Mouse (Mus musculus): ENCODE measurements around the gene Rcl1. TPM values are rescaled to one million over a fixed set of nuclear protein-coding genes. Genes with fewer than 3 reads are reported as not detected.
A peak's percentile ranks its signal among the peaks of the same experiment; 100 is the strongest.

Gene Rcl1
- total RNA-seq, 1 experiment = 70.5 TPM

DNA sequence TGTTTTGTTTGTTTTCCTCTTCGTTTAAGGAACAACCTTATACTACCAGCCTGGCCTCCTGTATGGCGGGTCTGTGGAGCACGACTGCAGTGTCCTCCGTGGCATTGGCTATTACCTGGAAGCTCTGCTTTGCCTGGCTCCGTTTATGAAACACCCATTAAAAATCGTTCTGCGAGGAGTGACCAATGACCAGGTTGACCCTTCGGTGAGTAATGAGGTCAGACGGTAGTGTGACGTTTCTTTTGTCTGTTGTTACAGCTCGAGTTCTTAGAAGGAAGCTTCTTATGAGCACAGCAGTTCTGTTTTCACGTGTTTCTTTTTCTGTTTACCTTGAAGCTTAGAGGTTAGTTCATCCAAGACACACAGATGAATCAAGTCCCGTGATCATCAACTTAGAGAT is 17.0 kb downstream of the Rcl1 start:
- no peak for TF ChIP-seq MAFK (IDR thresholded peaks at IDR 0.05; ENCODE audit: insufficient read depth, low read depth, low read length)
- TF ChIP-seq ZNF384 (IDR thresholded peaks at IDR 0.05; ENCODE audit: low read depth, low read length) = no peak
- no peak for TF ChIP-seq ZC3H11A (IDR thresholded peaks at IDR 0.05; ENCODE audit: borderline replicate concordance, low read depth, low read length)
- TF ChIP-seq HCFC1 (IDR thresholded peaks at IDR 0.05; ENCODE audit: borderline replicate concordance, insufficient read depth, low read length) = no peak
- TF ChIP-seq CHD2 (IDR thresholded peaks at IDR 0.05; ENCODE audit: low read depth, low read length) = no peak
- DNase-seq (ENCODE audit: low read depth, low spot score) = no peak
- Histone ChIP-seq H3K27ac (ENCODE audit: insufficient read depth, low read depth, low read length, poor library complexity, severe bottlenecking) (no peak overlapping the region), H3K4me3 (ENCODE audit: insufficient read depth in 1 of 2, low read depth in 1 of 2, low read length in 2 of 2, poor library complexity in 1 of 2, severe bottlenecking in 1 of 2) (no peak overlapping the region), H3K9me3 (ENCODE audit: control insufficient read depth, insufficient read depth, low read depth, low read length) (no peaks in the 10 kb centered on the region), H3K9ac (ENCODE audit: insufficient read depth, low read depth, low read length, poor library complexity, severe bottlenecking) (no peak overlapping the region), H3K36me3 (ENCODE audit: control insufficient read depth, insufficient read depth, low read length, poor library complexity, severe bottlenecking) (peaks cover 42% of the 10 kb centered on the region), H3K4me1 (ENCODE audit: control insufficient read depth in 2 of 2, insufficient read depth in 2 of 2, low read length in 2 of 2, poor library complexity in 1 of 2) (no peaks in the 10 kb centered on the region)
- in situ Hi-C loops (cut with MboI; ENCODE audit: low sequenced_read_pairs in 2 of 2, unreplicated experiment in 2 of 2) = no loop called here

DNA sequence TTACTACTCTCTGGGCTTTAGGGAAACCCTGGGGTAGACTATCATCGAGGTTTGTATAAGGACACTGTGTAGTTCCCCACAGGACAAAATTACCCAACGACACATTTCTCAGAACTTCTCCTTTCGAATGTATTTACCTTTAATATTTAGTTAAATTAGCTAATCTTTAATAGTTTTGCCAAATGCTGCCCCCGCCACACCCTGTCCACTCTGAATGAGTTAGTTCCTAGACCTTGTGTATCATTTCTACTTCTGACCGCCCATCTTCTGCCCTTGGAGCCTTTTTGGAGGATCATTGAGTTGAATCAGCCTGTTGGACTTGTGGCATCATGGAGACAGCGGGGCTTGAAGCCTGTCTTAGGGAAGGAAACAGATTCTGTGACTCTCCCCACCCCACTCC is 19.1 kb downstream of the Rcl1 start:
- peaks cover 48% of the 10 kb centered on the region for H3K36me3 ChIP-seq (ENCODE audit: control insufficient read depth, insufficient read depth, low read length, poor library complexity, severe bottlenecking)

DNA sequence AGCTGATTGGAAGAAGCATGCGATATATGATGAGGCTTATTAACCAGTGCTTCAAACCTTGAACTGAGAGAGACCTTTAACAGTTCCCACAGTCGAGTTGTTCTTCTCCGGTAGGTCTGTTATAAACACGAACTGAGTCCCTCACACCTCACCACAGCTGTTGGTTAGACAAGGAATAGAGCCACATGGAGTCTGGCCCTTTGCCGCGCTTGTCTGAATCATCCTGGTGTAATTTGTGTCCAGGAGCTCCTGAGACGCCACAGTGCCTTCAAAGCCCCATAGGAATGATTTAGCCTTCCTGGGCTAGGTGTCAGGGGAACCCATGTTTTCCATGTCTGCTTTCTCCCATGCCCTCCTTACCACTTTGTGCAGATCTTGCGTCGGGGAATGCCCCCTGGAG is 20.2 kb downstream of the Rcl1 start:
- H3K27ac ChIP-seq (ENCODE audit: insufficient read depth, low read depth, low read length, poor library complexity, severe bottlenecking) = no peak overlapping the region
- no peaks in the 10 kb centered on the region for H3K9me3 ChIP-seq (ENCODE audit: control insufficient read depth, insufficient read depth, low read depth, low read length)
- peaks cover 4 to 5% of the 10 kb centered on the region in 2 experiments; a peak in 2 of 4 replicates for H3K4me1 ChIP-seq (ENCODE audit: control insufficient read depth in 2 of 2, insufficient read depth in 2 of 2, low read length in 2 of 2, poor library complexity in 1 of 2)
- H3K36me3 ChIP-seq (ENCODE audit: control insufficient read depth, insufficient read depth, low read length, poor library complexity, severe bottlenecking) = peaks cover 54% of the 10 kb centered on the region
- no peak overlapping the region for H3K4me3 ChIP-seq (ENCODE audit: insufficient read depth in 1 of 2, low read depth in 1 of 2, low read length in 2 of 2, poor library complexity in 1 of 2, severe bottlenecking in 1 of 2)
- no peak for DNase-seq (ENCODE audit: low read depth, low spot score)
- H3K9ac ChIP-seq (ENCODE audit: insufficient read depth, low read depth, low read length, poor library complexity, severe bottlenecking) = no peak overlapping the region
- in situ Hi-C loops (cut with MboI; ENCODE audit: low sequenced_read_pairs in 2 of 2, unreplicated experiment in 2 of 2) = no loop called here
- TF ChIP-seq ZNF384 (IDR thresholded peaks at IDR 0.05; ENCODE audit: low read depth, low read length) (no peak), ZC3H11A (IDR thresholded peaks at IDR 0.05; ENCODE audit: borderline replicate concordance, low read depth, low read length) (no peak), CHD2 (IDR thresholded peaks at IDR 0.05; ENCODE audit: low read depth, low read length) (no peak), HCFC1 (IDR thresholded peaks at IDR 0.05; ENCODE audit: borderline replicate concordance, insufficient read depth, low read length) (no peak), MAFK (IDR thresholded peaks at IDR 0.05; ENCODE audit: insufficient read depth, low read depth, low read length) (no peak)

More for the DNA sequence above, 19.1 kb downstream of the Rcl1 start:
- no peak overlapping the region for H3K9ac ChIP-seq (ENCODE audit: insufficient read depth, low read depth, low read length, poor library complexity, severe bottlenecking)
- H3K9me3 ChIP-seq (ENCODE audit: control insufficient read depth, insufficient read depth, low read depth, low read length) = no peaks in the 10 kb centered on the region
- TF ChIP-seq ZC3H11A (IDR thresholded peaks at IDR 0.05; ENCODE audit: borderline replicate concordance, low read depth, low read length) (no peak), MAFK (IDR thresholded peaks at IDR 0.05; ENCODE audit: insufficient read depth, low read depth, low read length) (no peak), CHD2 (IDR thresholded peaks at IDR 0.05; ENCODE audit: low read depth, low read length) (no peak), HCFC1 (IDR thresholded peaks at IDR 0.05; ENCODE audit: borderline replicate concordance, insufficient read depth, low read length) (no peak), ZNF384 (IDR thresholded peaks at IDR 0.05; ENCODE audit: low read depth, low read length) (no peak)
- H3K27ac ChIP-seq (ENCODE audit: insufficient read depth, low read depth, low read length, poor library complexity, severe bottlenecking) = no peak overlapping the region
- no peak overlapping the region for H3K4me3 ChIP-seq (ENCODE audit: insufficient read depth in 1 of 2, low read depth in 1 of 2, low read length in 2 of 2, poor library complexity in 1 of 2, severe bottlenecking in 1 of 2)
- peaks cover 3 to 4% of the 10 kb centered on the region in 2 experiments; a peak in 2 of 4 replicates for H3K4me1 ChIP-seq (ENCODE audit: control insufficient read depth in 2 of 2, insufficient read depth in 2 of 2, low read length in 2 of 2, poor library complexity in 1 of 2)
- in situ Hi-C loops (cut with MboI; ENCODE audit: low sequenced_read_pairs in 2 of 2, unreplicated experiment in 2 of 2) = no loop called here
- no peak for DNase-seq (ENCODE audit: low read depth, low spot score)

DNA sequence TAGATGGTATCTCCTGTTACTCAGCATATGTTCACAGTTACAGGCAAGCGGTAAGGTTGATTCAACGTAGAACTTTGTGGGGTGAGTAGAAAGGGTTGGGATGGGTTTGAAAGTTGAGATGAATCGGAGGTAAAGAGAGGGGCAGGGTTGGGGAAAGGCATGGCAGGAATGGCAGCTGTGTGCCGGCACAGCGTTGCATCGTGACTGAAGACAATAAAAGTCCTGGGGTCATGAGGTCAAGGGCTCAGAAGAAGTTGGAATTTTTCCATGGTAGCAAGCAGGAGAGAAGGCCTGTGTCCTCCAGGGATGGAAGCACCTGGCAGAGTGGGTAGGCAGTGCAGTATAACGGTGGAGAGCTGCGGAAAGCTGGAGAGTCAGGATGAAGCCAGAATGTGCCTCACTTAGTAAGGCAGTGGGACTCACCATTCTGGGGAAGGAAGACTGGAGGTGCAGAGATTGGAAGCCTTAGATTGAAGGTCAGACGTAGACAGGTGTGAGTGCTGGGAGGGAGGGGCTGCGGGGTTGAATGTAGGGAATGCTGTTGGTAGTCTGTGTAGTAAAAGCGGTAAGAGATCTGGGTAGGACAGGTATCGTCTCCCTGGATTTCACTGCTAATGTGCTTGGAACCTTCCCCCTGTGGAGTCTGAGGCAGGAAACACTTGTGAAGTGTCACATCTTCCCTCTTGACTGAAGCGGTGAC is 23.9 kb downstream of the Rcl1 start:
- Histone ChIP-seq H3K9me3 (ENCODE audit: control insufficient read depth, insufficient read depth, low read depth, low read length) (no peaks in the 10 kb centered on the region), H3K4me3 (ENCODE audit: insufficient read depth in 1 of 2, low read depth in 1 of 2, low read length in 2 of 2, poor library complexity in 1 of 2, severe bottlenecking in 1 of 2) (peak overlapping the region in 1 of 2 experiments; percentile 20; a peak in 1 of 4 replicates), H3K9ac (ENCODE audit: insufficient read depth, low read depth, low read length, poor library complexity, severe bottlenecking) (no peak overlapping the region), H3K4me1 (ENCODE audit: control insufficient read depth in 2 of 2, insufficient read depth in 2 of 2, low read length in 2 of 2, poor library complexity in 1 of 2) (peaks cover 4 to 9% of the 10 kb centered on the region in 2 experiments; a peak in 2 of 4 replicates), H3K27ac (ENCODE audit: insufficient read depth, low read depth, low read length, poor library complexity, severe bottlenecking) (no peak overlapping the region), H3K36me3 (ENCODE audit: control insufficient read depth, insufficient read depth, low read length, poor library complexity, severe bottlenecking) (peaks cover 54% of the 10 kb centered on the region)
- in situ Hi-C loops (cut with MboI; ENCODE audit: low sequenced_read_pairs in 2 of 2, unreplicated experiment in 2 of 2) = no loop called here
- TF ChIP-seq CHD2 (IDR thresholded peaks at IDR 0.05; ENCODE audit: low read depth, low read length) (no peak), ZNF384 (IDR thresholded peaks at IDR 0.05; ENCODE audit: low read depth, low read length) (no peak), HCFC1 (IDR thresholded peaks at IDR 0.05; ENCODE audit: borderline replicate concordance, insufficient read depth, low read length) (no peak), MAFK (IDR thresholded peaks at IDR 0.05; ENCODE audit: insufficient read depth, low read depth, low read length) (no peak), ZC3H11A (IDR thresholded peaks at IDR 0.05; ENCODE audit: borderline replicate concordance, low read depth, low read length) (no peak)
- DNase-seq (ENCODE audit: low read depth, low spot score) = no peak
